Mouse (Mus musculus): Measurements from ENCODE around the gene Kcnk5.
A peak's percentile ranks its signal among the peaks of the same experiment; 100 is the strongest.

Gene Kcnk5

DNA sequence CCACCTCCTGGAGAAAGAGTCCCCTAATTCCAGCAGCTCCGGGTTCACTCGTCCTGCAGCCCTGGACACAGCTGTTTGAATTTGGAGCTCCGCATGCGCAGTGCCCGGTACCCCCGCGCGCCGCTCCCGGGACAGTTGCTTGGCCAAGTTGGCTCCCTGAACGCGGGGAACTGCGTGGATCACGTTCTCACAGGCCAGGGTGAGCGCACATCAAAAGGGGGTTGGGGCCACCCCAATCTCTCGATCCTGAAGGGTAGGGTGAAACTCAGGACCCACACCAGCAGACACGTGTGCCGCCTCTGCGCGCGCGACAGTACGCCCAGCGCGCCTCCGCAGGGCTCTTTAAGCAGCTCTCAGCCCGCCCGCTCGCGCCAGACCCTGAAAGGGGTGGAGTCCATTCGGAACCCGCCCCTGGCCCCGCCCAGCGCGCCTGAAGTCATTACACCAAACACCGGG lies at the start of gene Kcnk5:
TSS of gene Kcnk5 (minus strand) at position 344 of the 456 bp plus-strand sequence.
- DNase-seq, result peak; percentile 90

DNA sequence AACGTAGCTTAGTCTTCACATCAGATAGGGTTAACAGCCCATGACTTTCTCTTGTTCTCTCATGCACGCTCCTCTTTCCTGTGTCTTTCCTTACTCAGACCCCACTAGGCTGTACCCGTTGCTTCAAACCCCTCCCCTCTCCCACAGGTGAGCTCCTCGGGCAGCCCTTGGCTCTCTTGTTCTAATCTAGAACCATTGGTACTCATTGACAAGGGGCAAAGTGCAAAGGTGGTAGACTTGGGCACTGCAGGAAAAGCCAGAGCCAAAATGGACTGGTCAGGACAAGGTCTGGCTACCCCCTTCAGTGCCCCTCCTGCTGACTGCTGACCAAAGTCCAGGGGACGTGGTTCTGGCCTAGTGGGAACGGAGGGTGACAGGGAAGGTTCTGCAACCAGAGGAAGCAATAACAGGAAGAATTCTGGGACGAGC lies 48.5 kb upstream of the Kcnk5 start:
- no peak for DNase-seq

DNA sequence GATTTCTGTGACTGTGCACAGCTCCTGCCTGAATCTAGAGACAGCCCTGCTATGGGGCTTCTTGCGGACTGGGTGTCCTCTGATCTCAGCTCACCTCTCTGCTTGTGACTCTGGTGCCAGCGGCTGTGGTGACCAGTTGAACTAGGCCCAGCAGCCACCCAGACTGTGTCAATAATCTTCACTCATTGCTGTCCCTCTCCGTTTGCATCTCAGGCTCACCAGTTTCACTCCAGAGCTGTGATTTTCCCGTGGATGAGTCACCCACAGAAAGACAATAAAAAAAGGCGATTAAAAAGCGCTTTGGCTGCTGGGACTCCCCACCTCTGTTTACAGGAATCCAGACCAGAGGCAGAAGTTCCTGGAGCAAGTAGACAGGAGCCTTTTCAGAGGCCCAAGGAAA lies 47.8 kb upstream of the Kcnk5 start:
- no peak for DNase-seq

DNA sequence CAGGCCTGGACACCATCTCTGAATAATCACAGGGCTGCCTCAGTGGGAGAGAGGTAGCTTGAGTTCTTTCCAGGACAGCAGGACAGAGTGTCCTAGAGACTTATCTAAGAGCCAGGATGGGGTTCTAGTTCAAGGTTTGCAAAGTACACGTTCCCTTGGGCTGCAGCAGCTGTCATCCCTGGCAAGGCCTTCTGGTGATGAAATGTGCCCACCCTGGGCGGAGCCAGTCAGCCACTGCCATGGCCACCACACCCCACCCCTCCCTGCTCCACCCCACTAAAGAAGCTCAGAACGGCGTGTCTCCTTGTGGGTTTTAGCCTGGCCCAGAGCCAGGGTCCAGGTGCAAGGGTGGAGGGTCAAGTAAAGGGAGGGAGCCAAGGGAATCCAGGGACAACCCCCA lies 46.7 kb upstream of the Kcnk5 start:
- no peak for DNase-seq

DNA sequence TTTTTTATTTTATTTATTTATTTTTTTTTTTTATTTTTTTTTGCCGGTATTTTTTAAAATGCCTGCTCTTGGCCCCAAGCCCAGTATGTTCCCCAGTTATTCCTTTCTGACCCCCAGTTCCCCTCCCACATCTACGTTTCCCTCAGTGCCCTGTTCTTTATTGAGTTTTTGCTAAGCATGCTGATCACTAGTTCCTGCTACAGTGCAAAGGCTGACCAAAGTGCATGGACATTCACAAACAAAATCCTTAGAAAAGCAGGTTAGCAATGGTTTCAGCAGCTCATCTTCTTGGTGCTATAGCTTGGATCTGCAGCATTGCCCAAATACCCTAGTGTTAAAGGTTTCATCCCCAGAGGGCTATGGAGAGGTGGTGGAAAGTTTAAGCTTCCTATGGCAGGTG lies 45.4 kb upstream of the Kcnk5 start:
- DNase-seq, result no peak

DNA sequence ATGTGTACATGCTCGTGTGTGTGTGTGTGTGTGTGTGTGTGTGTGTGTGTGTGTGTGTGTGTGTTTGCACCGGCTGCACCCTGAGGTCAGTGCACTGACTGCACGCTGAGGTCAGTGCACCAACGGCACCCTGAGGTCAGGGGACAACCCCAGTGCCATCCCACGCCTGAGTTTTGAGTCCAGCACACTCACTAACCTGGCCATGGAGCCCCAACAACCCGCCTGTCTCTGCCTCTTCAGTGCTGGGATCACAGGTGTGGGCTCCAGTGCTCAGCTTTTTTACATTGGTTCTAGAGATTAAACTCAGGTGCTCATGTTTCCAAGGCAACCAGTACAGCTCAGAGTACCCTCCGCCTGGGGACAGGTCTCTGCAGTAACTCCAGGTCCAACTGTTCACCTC lies 44.9 kb upstream of the Kcnk5 start:
- DNase-seq, result no peak

DNA sequence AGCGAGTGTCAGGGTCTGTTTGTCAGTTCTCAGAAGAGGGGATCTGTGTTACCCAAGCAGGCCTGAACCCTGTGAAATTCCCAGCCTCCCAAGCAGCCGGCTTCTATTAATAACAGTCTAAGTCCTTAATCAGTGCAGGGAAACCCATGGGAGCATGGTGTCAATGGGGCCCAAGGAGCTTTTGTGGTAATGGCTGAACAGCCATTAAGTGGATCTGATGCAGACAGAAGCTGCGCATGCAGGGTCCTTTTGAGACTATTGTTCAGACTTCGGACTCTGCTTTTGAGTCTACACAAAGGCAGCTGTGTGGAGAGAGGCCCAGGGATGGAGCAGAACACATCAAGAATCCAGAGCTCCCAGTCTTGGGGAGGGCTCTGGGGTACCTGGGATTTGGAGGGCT lies 43.9 kb upstream of the Kcnk5 start:
- no peak for DNase-seq

DNA sequence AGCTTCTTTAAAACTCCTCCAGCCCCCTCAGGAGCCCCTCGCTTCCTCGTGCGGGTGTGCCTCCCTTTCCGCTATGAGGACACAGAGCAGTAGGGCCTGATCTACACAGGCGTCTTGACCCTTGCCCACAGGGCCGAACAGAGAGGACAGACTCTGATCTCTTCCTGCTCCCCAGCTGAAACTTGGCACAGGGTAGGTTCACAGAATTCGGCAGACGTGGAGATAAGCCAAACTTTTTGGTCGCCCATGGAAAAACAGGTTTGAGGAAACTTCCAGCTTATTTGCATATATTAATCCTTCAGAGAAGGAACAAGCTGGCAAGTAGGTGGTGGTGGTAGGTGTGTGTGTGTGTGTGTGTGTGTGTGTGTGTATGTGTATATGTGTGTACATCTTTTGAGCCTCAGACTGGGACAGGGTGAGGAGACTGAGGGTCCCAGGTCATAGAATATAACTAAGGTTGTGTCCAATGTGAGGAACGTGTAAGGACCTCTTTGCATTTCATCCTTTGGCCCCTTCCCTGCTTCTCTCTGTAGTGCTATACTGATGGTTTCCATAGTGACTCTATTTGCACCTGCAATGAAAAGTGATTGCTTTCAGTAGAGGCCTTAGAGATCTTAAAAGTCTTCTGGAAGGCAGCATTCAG lies 43.1 kb upstream of the Kcnk5 start:
- DNase-seq, result no peak

DNA sequence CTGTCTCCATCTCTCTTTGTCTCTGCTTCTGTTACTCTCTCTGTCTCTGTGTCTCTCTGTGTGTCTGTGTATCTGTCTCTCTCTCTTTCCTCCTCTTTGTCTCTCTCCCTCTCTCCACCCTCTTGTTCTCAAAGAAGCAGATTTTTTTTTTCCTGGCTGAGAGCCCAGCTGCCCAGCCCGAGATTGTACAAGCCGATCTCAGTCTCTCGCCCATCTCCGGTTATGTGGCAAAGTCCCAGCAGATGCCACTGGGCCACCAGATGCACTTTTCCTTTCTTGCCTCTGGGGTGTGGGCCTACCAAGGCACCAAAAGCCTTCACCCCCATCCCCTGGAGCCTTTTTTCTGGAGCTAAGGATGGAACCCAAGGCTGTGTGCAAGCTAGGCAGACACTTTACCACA lies 42.6 kb upstream of the Kcnk5 start:
- no peak for DNase-seq

DNA sequence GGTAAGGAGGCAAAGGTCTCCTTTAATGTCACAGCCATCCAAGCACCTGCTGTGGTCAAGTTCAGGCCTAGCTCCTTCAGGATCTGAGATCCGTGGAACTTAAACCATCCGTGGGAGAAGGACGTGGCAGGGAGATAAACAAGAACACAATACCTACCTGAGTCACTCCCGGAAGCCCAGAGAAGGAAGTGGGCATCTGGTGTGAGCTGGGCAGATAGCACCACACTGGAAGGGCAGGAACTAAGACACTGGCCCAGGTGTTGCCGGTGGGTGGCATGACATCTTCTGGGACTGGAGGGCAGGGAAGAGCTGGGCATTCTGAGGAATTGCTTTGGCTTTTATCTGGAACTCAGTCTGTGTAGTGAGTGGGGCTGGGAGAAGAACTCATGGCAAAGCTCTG lies 41.6 kb upstream of the Kcnk5 start:
- no peak for DNase-seq

DNA sequence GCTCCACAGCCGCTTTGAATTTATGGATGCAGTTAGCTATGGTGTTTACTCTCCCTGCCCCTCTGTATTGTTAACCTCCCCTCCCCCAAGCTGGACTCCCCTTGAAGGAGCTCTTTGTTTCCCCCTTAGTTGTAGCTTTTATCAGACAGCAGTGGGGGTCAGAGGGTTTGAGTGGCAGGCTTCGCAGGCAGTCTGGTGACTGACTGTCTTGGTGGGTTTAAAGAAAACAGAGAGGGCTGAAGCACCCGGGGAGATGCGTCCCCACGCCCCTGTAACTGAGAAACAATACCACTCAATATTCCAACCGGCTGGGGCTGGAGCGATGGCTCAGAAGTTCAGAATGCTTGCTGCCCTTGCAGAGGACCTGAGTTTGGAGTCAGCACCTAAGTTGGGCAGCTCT lies 39.5 kb upstream of the Kcnk5 start:
- DNase-seq, result no peak

DNA sequence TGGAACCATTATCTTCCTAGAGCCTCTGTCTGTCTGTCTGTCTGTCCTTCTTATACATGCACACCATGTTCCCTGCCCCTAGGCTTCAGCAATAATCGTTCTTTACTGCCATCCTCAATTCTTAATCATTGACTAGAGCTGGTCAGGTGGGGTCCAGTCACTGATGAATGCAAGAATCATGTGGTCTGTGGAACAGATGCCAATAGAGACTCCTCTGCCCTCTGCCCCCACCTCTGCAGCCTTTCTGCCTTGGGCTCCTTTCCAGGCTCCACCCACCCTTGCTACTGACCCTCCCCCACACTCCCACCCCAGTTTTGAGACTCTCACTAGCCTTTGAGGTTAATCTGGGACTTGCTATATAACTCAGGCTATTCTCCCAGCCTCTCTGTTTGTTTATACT lies 38.2 kb upstream of the Kcnk5 start:
- DNase-seq, result no peak

DNA sequence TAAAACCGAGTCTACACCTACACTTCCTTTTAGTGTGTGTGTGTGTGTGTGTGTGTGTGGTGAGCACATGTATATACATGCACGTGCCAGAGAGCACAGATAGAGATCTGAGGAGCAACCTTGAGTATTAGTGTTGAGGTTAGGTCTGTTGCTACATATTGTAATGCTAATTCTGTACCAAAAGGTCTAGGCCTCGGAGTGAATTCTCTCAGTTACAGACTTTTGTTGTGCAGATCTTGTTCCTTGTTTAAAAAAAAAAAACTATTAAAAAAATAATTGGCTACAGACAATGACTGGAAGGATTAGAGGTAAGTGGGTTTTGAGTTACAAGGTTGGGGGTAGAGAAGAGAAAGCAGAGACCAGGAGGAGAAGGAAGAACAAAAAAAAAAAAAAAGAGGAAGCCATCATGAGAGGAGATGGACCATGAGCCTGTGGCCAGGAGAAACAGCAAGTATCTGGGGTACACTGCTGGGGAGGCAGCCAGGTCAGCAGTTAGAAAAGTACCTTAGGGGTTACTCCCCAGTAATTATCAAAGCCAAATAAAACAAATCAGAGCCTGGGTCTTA lies 35.8 kb upstream of the Kcnk5 start:
- no peak for DNase-seq

DNA sequence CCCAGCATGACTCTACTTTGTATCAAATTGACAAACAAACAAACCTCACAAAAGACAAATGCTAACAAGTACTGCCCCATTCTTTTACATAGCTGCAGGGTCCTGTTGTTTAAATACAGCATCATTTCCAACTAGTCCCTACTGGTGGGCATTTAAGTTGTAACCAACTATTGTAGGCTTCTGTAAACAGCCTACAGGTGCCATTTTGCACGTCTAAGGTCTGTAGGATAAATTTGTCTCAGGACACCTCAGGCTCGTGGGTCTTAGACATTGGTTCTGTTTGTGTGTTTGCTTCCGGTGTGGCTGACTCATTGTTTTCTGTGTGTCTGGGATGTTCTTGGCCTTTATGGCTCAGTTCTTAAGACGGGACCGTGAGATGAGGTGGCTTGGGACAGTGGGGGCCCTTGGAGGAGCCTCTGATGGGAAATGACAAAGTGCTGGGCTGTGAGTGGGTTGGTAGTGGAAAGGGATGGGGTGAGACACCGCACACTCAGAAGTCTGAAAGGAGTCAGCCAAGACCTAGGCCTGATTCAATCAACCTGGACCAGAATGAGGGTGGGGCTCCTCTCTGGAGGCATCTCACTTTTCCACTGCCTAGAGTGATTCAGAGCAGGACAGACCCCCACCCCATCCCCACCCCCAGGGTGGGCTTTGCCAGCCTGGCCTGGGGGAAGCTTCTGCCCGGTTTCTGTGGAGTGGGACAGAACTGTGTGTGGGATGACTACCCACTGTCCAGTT lies 35.1 kb upstream of the Kcnk5 start:
- DNase-seq, result no peak

DNA sequence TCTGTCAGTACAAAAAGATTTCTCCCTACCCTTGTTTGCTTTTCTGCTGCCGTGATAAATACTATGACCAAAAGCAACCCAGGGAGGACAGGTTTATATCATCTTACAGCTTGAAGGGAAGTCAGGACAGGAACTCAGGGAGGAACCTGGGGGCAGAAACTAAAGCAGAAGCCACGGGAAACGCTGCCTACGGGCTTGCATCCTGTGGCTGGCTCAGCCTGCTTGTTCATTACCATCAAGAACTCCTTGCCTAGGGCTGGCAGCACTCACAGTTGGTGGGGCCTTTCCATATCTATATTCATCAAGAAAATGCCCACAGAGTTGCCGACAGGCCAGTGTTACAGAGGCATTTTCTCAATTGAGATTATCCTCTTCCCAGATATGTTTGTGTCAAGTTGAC lies 34.2 kb upstream of the Kcnk5 start:
- DNase-seq, result peak; percentile 4

DNA sequence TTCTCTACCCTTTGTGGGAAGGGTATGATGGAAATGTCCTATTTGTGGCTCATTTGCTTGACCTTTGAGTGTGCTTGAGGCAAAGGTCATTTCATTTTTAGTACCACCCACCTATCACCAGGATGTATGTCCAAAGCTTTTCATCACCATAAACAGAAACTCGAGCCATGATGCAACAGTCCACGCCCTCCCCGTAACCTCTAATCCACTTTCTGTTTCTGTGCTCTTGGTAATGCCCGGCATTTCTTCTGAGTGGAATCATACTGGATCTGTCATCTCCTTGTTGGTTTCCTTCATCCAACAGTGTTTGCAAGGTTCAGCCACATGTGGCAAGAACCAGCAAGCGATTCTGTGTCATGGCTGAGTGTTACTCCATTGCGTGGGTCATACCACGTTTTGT lies 32.5 kb upstream of the Kcnk5 start:
- no peak for DNase-seq

DNA sequence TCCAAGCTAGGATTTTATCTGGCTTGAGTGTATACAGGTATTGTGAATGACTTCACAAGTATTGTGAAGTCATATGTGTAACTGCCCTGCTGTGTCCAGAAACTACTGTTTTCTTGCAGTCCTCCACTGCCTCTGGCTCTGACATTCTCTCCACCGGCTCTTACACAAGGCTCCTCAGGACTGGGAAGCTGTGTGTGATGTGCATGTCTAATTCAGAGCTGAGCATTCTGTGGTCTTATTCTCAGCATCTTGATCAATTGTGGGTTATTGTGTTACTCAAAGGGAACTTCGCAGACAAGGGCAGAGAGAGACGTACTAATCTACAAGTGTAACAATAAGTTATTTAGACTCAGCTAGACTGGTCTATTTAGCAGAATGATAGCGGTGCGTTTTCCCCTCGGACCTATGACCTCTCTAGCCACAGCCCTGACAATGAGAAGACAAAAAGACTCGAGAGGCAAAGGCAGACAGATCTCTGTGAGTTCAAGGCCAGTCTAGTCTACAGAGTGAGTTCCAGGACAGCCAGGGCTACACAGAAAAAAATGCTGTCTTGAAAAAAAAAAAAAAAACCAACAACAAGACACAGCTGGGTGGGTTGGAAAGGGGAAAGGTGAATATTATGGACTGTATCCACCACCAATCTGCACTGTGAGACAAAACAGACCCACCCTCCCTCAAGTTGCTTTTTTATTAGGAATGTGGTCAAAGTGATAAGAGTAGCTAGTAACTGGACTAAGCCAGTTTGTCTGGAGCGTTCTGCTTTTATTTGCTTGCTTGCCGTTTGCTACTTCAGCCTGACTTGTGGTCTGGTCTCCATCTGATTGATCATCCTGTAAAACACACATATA lies 30.4 kb upstream of the Kcnk5 start:
- DNase-seq, result no peak

DNA sequence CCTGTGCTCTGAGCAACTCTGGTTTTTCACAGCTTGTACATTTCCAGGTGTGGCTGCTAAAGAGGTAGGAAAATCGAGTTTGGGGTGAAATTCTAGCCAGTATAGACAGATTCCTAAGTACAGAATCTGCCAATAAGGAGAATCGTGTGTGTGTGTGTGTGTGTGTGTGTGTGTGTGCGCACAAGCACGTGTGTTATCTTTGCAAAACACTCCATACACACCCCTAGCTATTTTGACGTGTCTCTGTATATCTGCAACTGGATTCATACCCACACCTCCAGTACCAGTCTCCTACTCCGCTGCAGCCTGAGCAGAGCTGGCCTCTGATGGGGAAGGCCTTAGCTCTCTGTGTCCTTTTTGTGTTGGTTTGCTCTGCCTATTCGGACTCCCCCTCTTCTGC lies 28.3 kb upstream of the Kcnk5 start:
- no peak for DNase-seq

DNA sequence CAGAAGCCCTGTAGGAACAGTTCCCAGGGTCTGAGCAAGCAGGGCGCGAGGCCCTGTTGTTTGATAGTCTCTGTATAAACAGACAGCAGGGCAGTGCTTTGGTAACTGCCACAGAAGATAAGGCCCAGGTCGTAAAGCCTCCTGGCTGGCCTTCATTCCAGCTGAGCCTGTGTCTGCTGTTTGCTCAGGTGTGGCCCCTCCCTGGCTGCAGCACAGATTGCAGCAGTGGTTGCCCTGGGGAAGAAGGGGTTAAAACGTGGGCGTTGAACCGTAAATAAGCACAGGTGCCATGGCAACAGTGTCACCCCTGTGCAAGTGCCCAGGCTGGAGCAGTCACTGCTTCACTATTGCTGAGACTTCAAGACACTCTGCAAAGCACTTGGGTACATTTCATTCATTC lies 26.8 kb upstream of the Kcnk5 start:
- no peak for DNase-seq

DNA sequence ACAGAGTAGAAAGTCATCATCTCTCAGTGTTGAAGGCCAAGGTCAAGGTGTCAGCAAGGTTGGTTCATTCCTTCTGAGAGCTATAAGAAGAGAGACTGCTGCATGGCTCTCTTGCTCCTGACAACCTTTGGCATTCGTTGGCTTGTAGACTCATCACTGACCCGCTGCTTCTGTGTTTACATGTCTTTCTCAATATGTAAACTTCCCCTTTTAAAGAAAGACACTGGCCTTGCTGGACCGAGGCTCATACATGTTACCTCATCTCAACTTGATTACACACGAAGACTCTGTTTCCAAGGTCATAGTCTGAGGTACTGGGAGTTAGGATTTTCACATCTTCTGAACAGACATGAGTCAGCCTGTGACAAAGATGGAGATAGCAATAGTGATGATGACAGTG lies 24.1 kb upstream of the Kcnk5 start:
- no peak for DNase-seq

DNA sequence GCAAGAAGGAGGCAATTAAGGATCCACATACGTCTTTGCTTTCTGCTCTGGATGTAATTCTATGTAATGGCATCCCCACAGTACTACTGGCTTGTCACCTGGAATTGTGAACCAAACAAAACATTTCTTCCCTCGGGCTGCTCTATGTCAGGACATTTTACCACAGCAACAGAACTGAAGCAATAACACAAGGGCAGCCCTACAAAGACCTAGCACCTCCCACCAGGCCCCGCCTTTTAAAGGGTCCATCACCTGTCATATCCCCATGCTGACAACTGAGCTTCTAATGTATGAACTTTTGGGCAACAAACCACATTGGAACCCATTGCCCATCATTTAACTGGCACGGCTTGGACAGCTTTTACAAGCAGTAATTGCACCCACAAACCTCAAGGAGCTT lies 21.7 kb upstream of the Kcnk5 start:
- DNase-seq, result no peak

DNA sequence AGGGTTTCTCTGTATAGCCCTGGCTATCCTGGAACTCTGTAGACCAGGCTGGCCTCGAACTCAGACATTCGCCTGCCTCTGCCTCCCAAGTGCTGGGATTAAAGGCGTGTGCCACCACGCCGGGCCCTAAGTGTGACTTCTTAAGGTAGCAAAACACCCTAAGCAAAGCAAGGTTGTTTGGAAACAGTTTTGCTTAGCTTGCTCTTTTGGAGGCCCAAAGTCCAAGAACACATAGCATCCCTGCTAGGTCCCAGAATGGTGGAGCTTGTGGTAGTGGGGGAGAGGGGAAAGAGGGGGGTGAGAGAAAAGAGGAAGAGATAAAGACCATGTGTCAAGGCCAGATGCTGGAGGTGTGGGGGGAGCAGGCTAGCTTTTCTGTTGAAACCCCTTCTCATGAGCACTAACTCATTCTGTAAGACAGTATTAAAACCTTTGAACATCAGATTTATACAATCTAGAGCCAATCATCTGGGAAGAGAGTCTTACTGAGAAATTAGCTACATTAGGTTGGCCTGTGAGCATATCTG lies 21.1 kb upstream of the Kcnk5 start:
- no peak for DNase-seq

DNA sequence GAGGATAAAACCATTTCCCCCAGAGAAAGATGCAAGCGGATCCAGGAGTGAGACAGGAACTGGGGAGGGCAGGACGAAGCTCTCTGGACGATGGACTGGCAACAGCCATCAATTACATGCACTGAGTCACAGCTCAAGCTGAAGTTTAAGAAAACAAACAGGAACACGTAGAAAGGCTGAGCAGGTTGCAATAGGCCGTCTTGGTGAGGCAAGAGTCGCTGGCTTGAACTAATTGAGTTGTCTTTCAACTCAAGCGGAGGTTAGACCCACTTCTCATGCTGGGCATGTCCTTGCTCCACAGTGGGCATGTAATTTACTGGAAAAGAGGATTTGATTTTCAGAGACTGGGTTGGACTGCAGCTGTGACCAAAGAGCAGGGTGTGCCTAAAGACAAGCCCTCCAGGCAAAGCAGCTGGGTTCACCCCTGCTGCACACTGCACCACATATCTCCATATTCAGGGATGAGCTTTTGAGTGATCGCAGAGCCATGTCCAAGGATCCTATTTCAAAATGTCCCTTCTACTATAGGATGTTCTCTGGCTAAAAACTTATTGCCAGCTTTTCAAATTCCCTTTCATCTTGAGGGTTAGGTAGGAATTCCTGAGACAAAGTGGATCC lies 19.6 kb upstream of the Kcnk5 start:
- DNase-seq, result no peak
